Mouse (Mus musculus) limb, embryonic 14.5 days (tissue): Measurements from ENCODE around the gene Slc50a1. TPM values are rescaled to one million over a fixed set of nuclear protein-coding genes. Genes with fewer than 3 reads are reported as not detected.

Experiments
- ATAC-seq: fragments of 200-750 bp; cut with Nextera tagmentation; 2 replicates; pipeline ENCODE4 v1.8.0; 2017; ENCODE audit warnings: low read depth, moderate number of reproducible peaks, moderate TSS enrichment; ENCODE audit not compliant: low FRiP score
- DNase-seq: peaks from one replicate; pipeline ENCODE4 v3.0.0-alpha.2; 2015; ENCODE audit warnings: low spot score
- H3K27ac ChIP-seq: fragments of 300-500 bp; sonication (generic); replicated peaks from 2 replicates; pipeline ENCODE4 v1.5.1; 2014; ENCODE audit warnings: low read depth, mild to moderate bottlenecking, low read length, moderate library complexity, mixed read lengths
- H3K27me3 ChIP-seq: fragments of 300-500 bp; sonication (generic); 2 replicates; pipeline ENCODE4 v1.6.1; 2014; ENCODE audit warnings: low read length, mixed read lengths; ENCODE audit not compliant: control insufficient read depth, insufficient read depth
- H3K36me3 ChIP-seq: fragments of 300-500 bp; sonication (generic); 2 replicates; pipeline ENCODE4 v1.6.1; 2014; ENCODE audit warnings: mild to moderate bottlenecking, low read length, moderate library complexity, mixed read lengths; ENCODE audit not compliant: control insufficient read depth, insufficient read depth
- H3K4me1 ChIP-seq: fragments of 300-500 bp; sonication (generic); 2 replicates; pipeline ENCODE4 v1.6.1; 2014; ENCODE audit warnings: antibody characterized with exemption, low read length, mixed read lengths; ENCODE audit not compliant: control insufficient read depth, insufficient read depth
- H3K4me2 ChIP-seq: fragments of 300-500 bp; sonication (generic); replicated peaks from 2 replicates; pipeline ENCODE4 v1.6.1; 2014; ENCODE audit warnings: low read depth, mild to moderate bottlenecking, low read length, moderate library complexity; ENCODE audit not compliant: severe bottlenecking
- H3K4me3 ChIP-seq: fragments of 300-500 bp; sonication (generic); replicated peaks from 2 replicates; pipeline ENCODE4 v1.5.1; 2014; ENCODE audit warnings: low read length
- H3K9ac ChIP-seq: fragments of 300-500 bp; sonication (generic); 2 replicates; pipeline ENCODE4 v1.6.1; 2014; ENCODE audit warnings: mild to moderate bottlenecking, low read depth, low read length, moderate library complexity; ENCODE audit not compliant: severe bottlenecking
- H3K9me3 ChIP-seq: fragments of 300-500 bp; sonication (generic); 2 replicates; pipeline ENCODE4 v1.6.1; 2016; ENCODE audit warnings: low read length; ENCODE audit not compliant: control insufficient read depth
- POLR2A ChIP-seq: fragments of 200-500 bp; IDR thresholded peaks from 2 replicates; pipeline ENCODE4 v1.8.0; 2012; ENCODE audit warnings: inconsistent platforms, mild to moderate bottlenecking, moderate library complexity, borderline replicate concordance; ENCODE audit not compliant: insufficient read depth, insufficient read length; ENCODE audit errors: extremely low read depth
- WGBS: fragments of 180-500 bp; shearing (Covaris S2); extraction: QIAGEN DNeasy Blood & Tissue Kit; methylation state at CpG from one replicate; pipeline ENCODE4 v1.1.7; 2014; 5-methylcytosine and 5-hydroxymethylcytosine counted together
- polyA plus RNA-seq, 2 experiments: library from polyadenylated mRNA; depleted of rRNA in 1 of 2; stranded (reverse) in 1 of 2; unstranded in 1 of 2; fragments of >200 nt; fragmentation: Nextera tagmentation in 1 of 2; extraction: Ambion mirVana in 1 of 2; gene quantifications; 2 replicates each; pipeline versions ENCODE4 v1.2.1 to v1.2.3; 2012 to 2014

Gene Slc50a1
- polyA plus RNA-seq, 2 experiments, result 95.6 to 150 TPM

GRCm38 (mm10) chr3:89231345-89231744 is 39.0 kb downstream of the Slc50a1 start:
- no peak for TF ChIP-seq POLR2A
- peaks cover 20% of the 10 kb centered on the region for H3K36me3 ChIP-seq
- H3K9ac ChIP-seq, result no peak overlapping the region
- ATAC-seq, result no peak
- peaks cover 19% of the 10 kb centered on the region for H3K4me1 ChIP-seq
- H3K4me3 ChIP-seq, result no peak overlapping the region
- no peaks in the 10 kb centered on the region for H3K27me3 ChIP-seq
- DNase-seq, result no peak
- WGBS, result 59% methylated on average over 7 of the region's 7 CpGs
- no peak overlapping the region for H3K27ac ChIP-seq
- H3K9me3 ChIP-seq, result no peaks in the 10 kb centered on the region
- H3K4me2 ChIP-seq, result no peak overlapping the region

- TF ChIP-seq POLR2A, result no peak
- no peak overlapping the region for H3K4me2 ChIP-seq
- H3K9me3 ChIP-seq, result no peaks in the 10 kb centered on the region
- peaks cover 22% of the 10 kb centered on the region for H3K4me1 ChIP-seq
- H3K36me3 ChIP-seq, result peaks cover 19% of the 10 kb centered on the region
- DNase-seq, result no peak
- 86% methylated on average over 2 of the region's 2 CpGs for WGBS
- H3K27me3 ChIP-seq, result no peaks in the 10 kb centered on the region
- no peak overlapping the region for H3K27ac ChIP-seq
- H3K4me3 ChIP-seq, result no peak overlapping the region
- no peak for ATAC-seq
- H3K9ac ChIP-seq, result no peak overlapping the region
These were observed 39.8 kb downstream of the Slc50a1 start for GRCm38 (mm10) chr3:89230561-89230960.

GRCm38 (mm10) chr3:89229276-89229675 is 41.1 kb downstream of the Slc50a1 start:
- Histone ChIP-seq H3K4me3 (no peak overlapping the region), H3K36me3 (peaks cover 23% of the 10 kb centered on the region), H3K9ac (no peak overlapping the region), H3K9me3 (no peaks in the 10 kb centered on the region), H3K4me2 (no peak overlapping the region), H3K27ac (no peak overlapping the region), H3K4me1 (peaks cover 22% of the 10 kb centered on the region), H3K27me3 (no peaks in the 10 kb centered on the region)
- no peak for TF ChIP-seq POLR2A
- no peak for ATAC-seq
- 59% methylated on average over 4 of the region's 4 CpGs for WGBS
- DNase-seq, result no peak

GRCm38 (mm10) chr3:89228836-89229235 is 41.5 kb downstream of the Slc50a1 start, which contains the start of gene Muc1:
Gene Muc1, plus strand, starts transcription at chr3:89229057.
- WGBS, result 29% methylated on average over 9 of the region's 10 CpGs

DNA sequence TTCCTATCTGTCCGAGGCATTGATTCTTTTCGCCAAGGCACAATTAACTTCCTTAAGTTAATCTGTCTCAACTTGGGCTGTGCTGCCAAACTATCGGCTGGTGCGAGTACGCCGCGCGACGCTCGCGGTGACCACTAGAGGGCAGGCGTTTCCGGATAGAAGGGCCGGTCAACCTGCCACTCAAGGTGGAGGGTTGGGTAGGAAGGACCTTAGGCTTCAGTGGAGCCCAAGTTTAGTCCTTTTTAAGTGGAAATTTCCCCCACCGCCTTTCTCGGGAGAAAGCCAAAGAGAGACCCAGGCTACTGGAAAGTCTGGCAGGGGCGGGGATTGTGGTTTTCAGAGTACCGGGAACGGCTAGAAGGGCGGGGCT is 42.2 kb downstream of the Slc50a1 start:
- Histone ChIP-seq H3K4me2 (peak overlapping the region; percentile 72), H3K27me3 (no peaks in the 10 kb centered on the region), H3K9me3 (no peaks in the 10 kb centered on the region), H3K36me3 (peaks cover 19% of the 10 kb centered on the region), H3K4me3 (peak overlapping the region; percentile 39), H3K27ac (peak overlapping the region; percentile 91), H3K9ac (peak overlapping the region; percentile 45; the same call in 1 of the 2 replicates), H3K4me1 (peaks cover 22% of the 10 kb centered on the region)
- peak; percentile 49 for ATAC-seq
- DNase-seq, result peak; percentile 84
- no peak for TF ChIP-seq POLR2A
- under 1% methylated on average over 20 of the region's 20 CpGs for WGBS

More at GRCm38 (mm10) chr3:89228836-89229235, 41.5 kb downstream of the Slc50a1 start, which contains the start of gene Muc1:
- H3K27me3 ChIP-seq, result no peaks in the 10 kb centered on the region
- H3K4me2 ChIP-seq, result peak within 1 kb of the TSS; percentile 72
- TF ChIP-seq POLR2A, result no peak
- ATAC-seq (no peak), DNase-seq (no peak)
- no peaks in the 10 kb centered on the region for H3K9me3 ChIP-seq
- peaks cover 22% of the 10 kb centered on the region for H3K4me1 ChIP-seq
- peak within 1 kb of the TSS; percentile 91 for H3K27ac ChIP-seq
- peak within 1 kb of the TSS; percentile 45 for H3K9ac ChIP-seq
- peak within 1 kb of the TSS; percentile 39 for H3K4me3 ChIP-seq
- peaks cover 18% of the 10 kb centered on the region for H3K36me3 ChIP-seq
